Mouse (Mus musculus) spleen, adult 2 months (tissue): ENCODE data around the gene Dgat2. TPM values are rescaled to one million over a fixed set of nuclear protein-coding genes. Genes with fewer than 3 reads are reported as not detected.

ENCODE experiments used
- DNase-seq, 2 experiments: peaks; one replicate each; pipeline versions ENCODE4 v3.0.0 to v3.0.0-alpha.2; 2012 to 2021; ENCODE audit warnings: low spot score in 2 of 2, low read depth in 1 of 2
- H3K27ac ChIP-seq: fragments of 200-500 bp; 2 replicates; pipeline ENCODE4 v1.5.1; 2012; ENCODE audit warnings: low read length, inconsistent platforms; ENCODE audit not compliant: insufficient read depth
- H3K27me3 ChIP-seq: fragments of 200-500 bp; 2 replicates; pipeline ENCODE4 v1.6.1; 2012; ENCODE audit warnings: mild to moderate bottlenecking, moderate library complexity, low read length, inconsistent platforms; ENCODE audit not compliant: control insufficient read depth, insufficient read depth
- H3K36me3 ChIP-seq: fragments of 200-500 bp; 2 replicates; pipeline ENCODE4 v1.6.1; 2012; ENCODE audit warnings: mild to moderate bottlenecking, low read length, inconsistent platforms; ENCODE audit not compliant: control insufficient read depth, insufficient read depth
- H3K4me1 ChIP-seq: fragments of 200-500 bp; 2 replicates; pipeline ENCODE4 v1.6.1; 2011; ENCODE audit warnings: inconsistent platforms; ENCODE audit not compliant: control insufficient read depth, insufficient read depth, insufficient read length
- H3K4me3 ChIP-seq: fragments of 200-500 bp; 2 replicates; pipeline ENCODE4 v1.5.1; 2011; ENCODE audit warnings: mild to moderate bottlenecking, inconsistent platforms; ENCODE audit not compliant: insufficient read depth, insufficient read length; ENCODE audit errors: extremely low read depth
- CTCF ChIP-seq: fragments of 200-500 bp; IDR thresholded peaks from 2 replicates; pipeline ENCODE4 v1.5.1; 2011; ENCODE audit warnings: mild to moderate bottlenecking, inconsistent platforms; ENCODE audit not compliant: insufficient read depth, insufficient read length, insufficient replicate concordance; ENCODE audit errors: extremely low read depth
- POLR2A ChIP-seq: fragments of 200-500 bp; IDR thresholded peaks from 2 replicates; pipeline ENCODE4 v1.6.1; 2011; ENCODE audit warnings: low read depth, low read length, inconsistent platforms
- WGBS: fragments of 180-500 bp; shearing (Covaris S2); methylation state at CpG from one replicate; pipeline ENCODE4 v1.1.7; 2018; 5-methylcytosine and 5-hydroxymethylcytosine counted together
- polyA plus RNA-seq: library from polyadenylated mRNA; depleted of rRNA; stranded (reverse); fragments of >200 nt; gene quantifications from 2 replicates; pipeline ENCODE4 v1.2.3, GENCODE M21; 2012

Gene Dgat2
- polyA plus RNA-seq, 1 experiment: 12.8 TPM

DNA sequence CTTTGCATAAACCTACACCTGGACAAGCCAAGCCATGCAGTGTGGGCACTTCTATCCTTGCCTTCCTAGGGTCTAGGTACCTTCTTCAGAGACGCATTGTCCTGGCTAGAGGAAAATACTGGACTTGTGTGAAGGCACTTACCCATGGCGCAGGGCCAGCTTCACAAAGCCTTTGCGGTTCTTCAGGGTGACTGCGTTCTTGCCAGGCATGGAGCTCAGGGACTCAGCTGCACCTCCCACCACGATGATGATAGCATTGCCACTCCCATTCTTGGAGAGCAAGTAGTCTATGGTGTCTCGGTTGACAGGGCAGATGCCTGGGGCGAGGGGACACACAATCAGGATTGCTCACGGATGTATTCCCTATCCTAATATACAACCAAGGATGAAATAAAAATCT lies 24.5 kb downstream of the Dgat2 start:
- no peak overlapping the region for H3K27ac ChIP-seq
- no peak overlapping the region for H3K4me3 ChIP-seq
- no peak for DNase-seq
- H3K27me3 ChIP-seq: no peaks in the 10 kb centered on the region
- H3K36me3 ChIP-seq: no peaks in the 10 kb centered on the region
- H3K4me1 ChIP-seq: peaks cover 3% of the 10 kb centered on the region; the same call in 1 of the 2 replicates
- TF ChIP-seq POLR2A (no peak), CTCF (no peak)
- 85% methylated on average over 8 of the region's 8 CpGs for WGBS

DNA sequence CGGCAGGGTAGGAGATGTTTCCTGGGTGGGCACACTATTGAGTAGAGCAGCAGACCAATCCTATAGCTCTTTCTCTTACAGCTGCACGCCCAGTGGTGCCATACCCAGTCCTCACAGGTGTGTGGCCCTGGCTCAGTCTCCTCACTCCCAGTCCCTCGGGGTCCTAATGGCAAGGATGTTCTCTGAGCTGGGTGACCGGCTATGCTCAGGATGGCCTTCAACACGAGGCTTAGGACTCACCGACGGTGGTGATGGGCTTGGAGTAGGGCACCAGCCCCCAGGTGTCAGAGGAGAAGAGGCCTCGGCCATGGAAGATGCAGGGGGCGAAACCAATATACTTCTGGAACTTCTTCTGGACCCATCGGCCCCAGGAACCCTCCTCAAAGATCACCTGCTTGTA lies 25.8 kb downstream of the Dgat2 start:
- H3K4me3 ChIP-seq: no peak overlapping the region
- 87% methylated on average over 10 of the region's 10 CpGs for WGBS
- H3K36me3 ChIP-seq: no peaks in the 10 kb centered on the region
- H3K27me3 ChIP-seq: no peaks in the 10 kb centered on the region
- peaks cover 3% of the 10 kb centered on the region; the same call in 1 of the 2 replicates for H3K4me1 ChIP-seq
- H3K27ac ChIP-seq: no peak overlapping the region
- no peak for TF ChIP-seq POLR2A
- no peak for TF ChIP-seq CTCF
- no peak for DNase-seq

DNA sequence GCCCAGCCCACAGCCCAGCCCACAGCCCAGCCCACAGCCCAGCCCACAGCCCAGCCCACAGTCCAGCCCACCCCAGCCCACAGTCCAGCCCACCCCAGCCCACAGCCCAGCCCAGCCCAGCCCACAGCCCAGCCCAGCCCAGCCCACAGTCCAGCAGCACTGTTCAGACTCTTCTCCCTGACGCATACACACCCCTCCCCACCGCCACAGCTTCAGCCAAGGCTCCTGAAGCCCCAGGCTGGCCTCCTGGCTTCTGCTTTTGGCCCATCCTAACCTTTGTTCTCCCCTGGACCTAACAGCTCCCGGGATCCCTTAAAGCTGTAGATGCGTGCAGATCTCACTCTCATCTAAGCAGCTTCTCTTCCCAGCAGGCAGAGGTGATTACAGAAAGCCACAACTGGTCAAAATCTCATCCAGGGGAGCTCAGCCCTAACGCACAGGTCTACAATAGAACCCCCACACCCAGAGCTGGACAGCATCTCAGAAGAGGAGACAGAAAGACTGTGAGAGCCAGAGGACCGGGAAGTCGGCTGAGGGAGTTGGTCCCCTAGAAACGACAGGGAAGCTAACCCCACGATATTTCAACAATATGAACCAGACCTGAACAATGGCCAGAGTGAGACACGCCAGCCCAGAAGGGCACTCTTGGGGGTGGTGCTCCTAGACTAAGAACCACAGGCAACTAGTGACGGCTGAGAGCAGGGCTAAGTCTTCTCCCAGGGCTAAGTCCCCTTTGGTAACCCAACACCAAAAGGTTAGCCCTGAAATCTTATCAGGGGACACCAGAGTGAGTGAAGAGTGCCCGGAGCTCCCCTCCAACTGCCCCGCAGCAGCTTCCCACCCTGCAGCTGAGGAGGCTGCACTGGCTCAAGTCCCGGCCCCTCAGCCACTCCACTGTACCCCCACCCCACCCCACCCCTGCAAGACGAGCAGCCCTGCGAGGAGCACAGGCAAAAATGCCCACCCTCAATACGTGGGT lies 26.9 kb downstream of the Dgat2 start:
- H3K27me3 ChIP-seq: no peaks in the 10 kb centered on the region
- no peak for TF ChIP-seq CTCF
- TF ChIP-seq POLR2A: no peak
- H3K27ac ChIP-seq: no peak overlapping the region
- H3K36me3 ChIP-seq: no peaks in the 10 kb centered on the region
- WGBS: 41% methylated on average over 17 of the region's 17 CpGs
- peaks cover 3% of the 10 kb centered on the region; the same call in 1 of the 2 replicates for H3K4me1 ChIP-seq
- H3K4me3 ChIP-seq: no peak overlapping the region
- DNase-seq: no peak

DNA sequence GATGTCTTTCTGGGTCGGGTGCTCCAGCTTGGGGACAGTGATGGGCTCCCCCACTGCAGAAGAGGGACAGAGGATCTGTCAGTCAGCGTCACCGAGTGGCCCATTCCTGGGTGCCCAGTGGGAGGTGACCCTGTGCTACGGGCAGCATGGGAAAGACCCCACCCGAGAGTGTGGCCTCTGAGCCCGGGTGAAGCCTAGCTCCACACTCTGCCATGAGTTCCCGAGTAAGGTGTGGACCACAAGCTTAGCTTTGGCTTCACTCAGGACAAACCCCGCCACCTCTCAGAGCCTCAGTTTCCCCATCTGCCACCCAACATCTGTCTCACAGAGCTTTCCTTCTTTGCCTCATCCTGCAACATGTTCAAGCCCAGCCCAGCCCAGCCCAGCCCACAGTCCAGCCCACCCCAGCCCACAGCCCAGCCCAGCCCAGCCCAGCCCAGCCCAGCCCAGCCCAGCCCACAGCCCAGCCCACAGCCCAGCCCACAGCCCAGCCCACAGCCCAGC lies 27.8 kb downstream of the Dgat2 start:
- TF ChIP-seq CTCF (no peak), POLR2A (no peak)
- WGBS: 66% methylated on average over 8 of the region's 8 CpGs
- Histone ChIP-seq H3K36me3 (no peaks in the 10 kb centered on the region), H3K27ac (no peak overlapping the region), H3K4me3 (no peak overlapping the region), H3K4me1 (peaks cover 3% of the 10 kb centered on the region; the same call in 1 of the 2 replicates), H3K27me3 (no peaks in the 10 kb centered on the region)
- no peak for DNase-seq

DNA sequence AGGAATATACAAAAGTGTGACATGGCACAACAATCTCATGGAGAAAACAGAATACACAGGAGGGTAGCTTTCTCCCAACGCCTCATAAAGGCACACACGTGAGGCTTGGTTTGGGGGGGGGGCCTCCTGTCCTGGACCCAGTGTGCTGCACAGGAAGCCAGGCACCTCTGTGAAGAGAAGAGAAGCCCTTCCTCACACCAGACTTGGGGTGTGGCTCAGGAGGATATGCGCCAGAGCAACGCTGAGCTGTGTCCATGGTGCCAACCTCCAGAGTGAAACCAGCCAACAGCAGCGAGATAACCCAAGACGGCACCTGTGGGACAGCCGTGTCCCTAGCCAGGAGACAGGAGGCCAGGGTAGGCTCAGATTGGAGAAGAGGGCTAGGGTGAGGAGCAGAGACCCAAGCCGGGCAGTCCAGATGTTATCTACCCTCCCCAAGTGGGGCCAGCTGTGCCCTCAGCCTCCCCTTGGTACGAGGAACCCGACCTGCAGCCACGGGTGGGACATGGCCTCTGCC lies 28.8 kb downstream of the Dgat2 start:
- WGBS: 40% methylated on average over 11 of the region's 11 CpGs
- H3K36me3 ChIP-seq: no peaks in the 10 kb centered on the region
- H3K4me1 ChIP-seq: peaks cover 7% of the 10 kb centered on the region; the same call in 1 of the 2 replicates
- no peaks in the 10 kb centered on the region for H3K27me3 ChIP-seq
- H3K4me3 ChIP-seq: no peak overlapping the region
- TF ChIP-seq CTCF (no peak), POLR2A (no peak)
- no peak overlapping the region for H3K27ac ChIP-seq
- DNase-seq: no peak

DNA sequence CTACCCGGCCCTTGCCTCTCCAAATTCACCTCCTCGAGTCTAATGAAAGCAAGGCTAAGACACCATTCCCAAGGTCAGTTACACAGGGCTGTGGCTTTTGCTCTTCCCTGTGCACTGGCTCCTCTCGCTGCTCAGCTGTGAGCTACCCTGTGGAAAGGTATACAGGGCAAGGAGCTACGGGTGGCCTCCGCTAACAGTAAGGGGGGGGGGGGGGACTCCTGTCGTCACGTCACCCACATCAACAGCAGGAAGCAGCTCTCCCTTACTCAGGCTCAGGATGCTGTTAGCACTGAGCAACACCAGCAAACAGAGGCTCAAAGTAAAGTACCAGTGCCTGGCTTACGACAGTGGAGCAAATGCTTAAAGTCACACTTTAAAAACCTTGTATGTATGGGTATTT lies 29.8 kb downstream of the Dgat2 start:
- TF ChIP-seq POLR2A: no peak
- H3K4me3 ChIP-seq: no peak overlapping the region
- no peak for DNase-seq
- no peak overlapping the region for H3K27ac ChIP-seq
- 67% methylated on average over 8 of the region's 8 CpGs for WGBS
- peaks cover 15% of the 10 kb centered on the region; the same call in 1 of the 2 replicates for H3K4me1 ChIP-seq
- H3K36me3 ChIP-seq: no peaks in the 10 kb centered on the region
- H3K27me3 ChIP-seq: no peaks in the 10 kb centered on the region
